Mouse (Mus musculus) olfactory bulb, adult 2 months (tissue): Measurements from ENCODE around the gene Scn2a. TPM values are rescaled to one million over a fixed set of nuclear protein-coding genes. Genes with fewer than 3 reads are reported as not detected.
A peak's percentile ranks its signal among the peaks of the same experiment; 100 is the strongest.

Experiments used
- H3K27ac ChIP-seq: fragments of 200-500 bp; 2 replicates; pipeline ENCODE4 v1.5.1; 2012; ENCODE audit warnings: low read depth, low read length; ENCODE audit not compliant: insufficient read depth
- H3K4me1 ChIP-seq: fragments of 200-500 bp; 2 replicates; pipeline ENCODE4 v1.6.1; 2012; ENCODE audit warnings: low read length; ENCODE audit not compliant: control insufficient read depth, insufficient read depth
- H3K4me3 ChIP-seq: fragments of 200-500 bp; 2 replicates; pipeline ENCODE4 v1.5.1; 2012; ENCODE audit warnings: mild to moderate bottlenecking, low read depth, low read length, moderate library complexity; ENCODE audit not compliant: insufficient read depth
- CTCF ChIP-seq: fragments of 200-500 bp; IDR thresholded peaks from 2 replicates; pipeline ENCODE4 v1.5.1; 2012; ENCODE audit warnings: low read depth, mild to moderate bottlenecking, low read length, moderate library complexity; ENCODE audit not compliant: insufficient read depth
- POLR2A ChIP-seq: fragments of 200-500 bp; IDR thresholded peaks from 2 replicates; pipeline ENCODE4 v1.6.1; 2012; ENCODE audit warnings: mild to moderate bottlenecking, low read depth, low read length, moderate library complexity; ENCODE audit not compliant: insufficient read depth
- WGBS: fragments of 180-500 bp; shearing (Covaris S2); methylation state at CpG from one replicate; pipeline ENCODE4 v1.1.7; 2018; 5-methylcytosine and 5-hydroxymethylcytosine counted together
- polyA plus RNA-seq: library from polyadenylated mRNA; stranded (reverse); fragments of >200 nt; gene quantifications from 2 replicates; pipeline ENCODE4 v1.2.4, GENCODE M21; 2012; ENCODE audit warnings: low replicate concordance; ENCODE audit not compliant: missing spikeins, insufficient read depth, insufficient read length

Scn2a gene
- 70.0 TPM in 1 of 2 replicates, not detected in the other for polyA plus RNA-seq

- peaks cover 4% of the 10 kb centered on the region; the same call in 1 of the 2 replicates for H3K4me1 ChIP-seq
- peak within 1 kb of the TSS; percentile 65 for H3K27ac ChIP-seq
- no peak for TF ChIP-seq POLR2A
- TF ChIP-seq CTCF: no peak
- peak within 1 kb of the TSS; percentile 55 for H3K4me3 ChIP-seq
- 18% methylated on average over 9 of the region's 9 CpGs for WGBS
Measured at GRCm38 (mm10) chr2:65620556-65621166, at the start of gene Scn2a. Gene Scn2a, plus strand, starts transcription at chr2:65620771.

- 84% methylated on average over 5 of the region's 5 CpGs for WGBS
- no peak overlapping the region for H3K4me3 ChIP-seq
- TF ChIP-seq POLR2A (no peak), CTCF (no peak)
- H3K27ac ChIP-seq: no peak overlapping the region
- no peaks in the 10 kb centered on the region for H3K4me1 ChIP-seq
Measured at GRCm38 (mm10) chr2:65587679-65588078, 32.9 kb upstream of the Scn2a start.

GRCm38 (mm10) chr2:65607813-65608212 is 12.8 kb upstream of the Scn2a start:
- Histone ChIP-seq H3K4me3 (no peak overlapping the region), H3K4me1 (peaks cover 4% of the 10 kb centered on the region; the same call in 1 of the 2 replicates), H3K27ac (no peak overlapping the region)
- TF ChIP-seq CTCF: no peak
- no peak for TF ChIP-seq POLR2A

GRCm38 (mm10) chr2:65611887-65612286 is 8.7 kb upstream of the Scn2a start:
- Histone ChIP-seq H3K4me3 (no peak overlapping the region), H3K27ac (no peak overlapping the region), H3K4me1 (peaks cover 4% of the 10 kb centered on the region; the same call in 1 of the 2 replicates)
- 73% methylated on average over 4 of the region's 4 CpGs for WGBS
- TF ChIP-seq POLR2A (no peak), CTCF (no peak)

GRCm38 (mm10) chr2:65619781-65620180 is 790 bp upstream of the Scn2a start:
- no peak overlapping the region for H3K27ac ChIP-seq
- 35% methylated on average over 5 of the region's 5 CpGs for WGBS

GRCm38 (mm10) chr2:65621254-65621653 is 683 bp downstream of the Scn2a start:
- H3K27ac ChIP-seq: peak overlapping the region; percentile 65; the same call in 1 of the 2 replicates
- H3K4me3 ChIP-seq: peak overlapping the region; percentile 55
- TF ChIP-seq CTCF: no peak
- peaks cover 4% of the 10 kb centered on the region; the same call in 1 of the 2 replicates for H3K4me1 ChIP-seq
- WGBS: 20% methylated on average over 5 of the region's 5 CpGs

More at GRCm38 (mm10) chr2:65619781-65620180, 790 bp upstream of the Scn2a start:
- TF ChIP-seq POLR2A (no peak), CTCF (no peak)
- Histone ChIP-seq H3K4me1 (peaks cover 4% of the 10 kb centered on the region; the same call in 1 of the 2 replicates), H3K4me3 (no peak overlapping the region)

GRCm38 (mm10) chr2:65621838-65622237 is 1.3 kb downstream of the Scn2a start:
- H3K27ac ChIP-seq: no peak overlapping the region
- WGBS: 64% methylated on average over 5 of the region's 5 CpGs
- peaks cover 4% of the 10 kb centered on the region; the same call in 1 of the 2 replicates for H3K4me1 ChIP-seq
- TF ChIP-seq CTCF (no peak), POLR2A (no peak)
- H3K4me3 ChIP-seq: no peak overlapping the region

GRCm38 (mm10) chr2:65652636-65653035 is 32.1 kb downstream of the Scn2a start:
- Histone ChIP-seq H3K27ac (no peak overlapping the region), H3K4me3 (no peak overlapping the region), H3K4me1 (no peaks in the 10 kb centered on the region)
- WGBS: 84% methylated on average over 7 of the region's 7 CpGs
- TF ChIP-seq CTCF: no peak
- TF ChIP-seq POLR2A: no peak

- H3K27ac ChIP-seq: no peak overlapping the region
- H3K4me1 ChIP-seq: peaks cover 6% of the 10 kb centered on the region; the same call in 1 of the 2 replicates
- 85% methylated on average over 4 of the region's 4 CpGs for WGBS
- H3K4me3 ChIP-seq: no peak overlapping the region
- no peak for TF ChIP-seq POLR2A
- TF ChIP-seq CTCF: no peak
Measured at GRCm38 (mm10) chr2:65657031-65657430, 36.5 kb downstream of the Scn2a start.
